Mouse (Mus musculus) ES-E14 (cell line): ENCODE results near the gene Zfp69.

ENCODE experiments used
- CHD2 ChIP-seq: IDR thresholded peaks from 2 replicates; pipeline ENCODE4 v1.6.1; 2014; ENCODE audit warnings: mild to moderate bottlenecking, low read depth, low read length, inconsistent platforms
- HCFC1 ChIP-seq: IDR thresholded peaks from 2 replicates; pipeline ENCODE4 v1.6.1; 2012; ENCODE audit warnings: low read length, inconsistent platforms, borderline replicate concordance; ENCODE audit not compliant: insufficient read depth
- MAFK ChIP-seq: IDR thresholded peaks from 2 replicates; pipeline ENCODE4 v1.6.1; 2014; ENCODE audit warnings: mild to moderate bottlenecking, low read depth, low read length, inconsistent platforms; ENCODE audit not compliant: insufficient read depth
- ZC3H11A ChIP-seq: IDR thresholded peaks from 2 replicates; pipeline ENCODE4 v1.6.1; 2012; ENCODE audit warnings: low read depth, mild to moderate bottlenecking, inconsistent platforms, low read length, borderline replicate concordance
- ZNF384 ChIP-seq: IDR thresholded peaks from 2 replicates; pipeline ENCODE4 v1.6.1; 2012; ENCODE audit warnings: low read depth, low read length, inconsistent platforms

GRCm38 (mm10) chr4:120888884-120889283, 62.6 kb downstream of the Zfp69 start:
- TF ChIP-seq ZC3H11A (no peak), ZNF384 (no peak), HCFC1 (no peak), CHD2 (no peak), MAFK (no peak)
